Mouse (Mus musculus) forelimb bud, embryonic 11.5 days (tissue): ENCODE results near the gene Sval1.

Experiments
- DNase-seq: peaks from one replicate; pipeline ENCODE4 v3.0.0-alpha.2; 2012; ENCODE audit warnings: low read depth, low spot score

Sval1 gene

GRCm38 (mm10) chr6:41951330-41951729, at the start of gene Sval1:
TSS of gene Sval1 (plus strand) at chr6:41951630.
- DNase-seq: no peak

DNA sequence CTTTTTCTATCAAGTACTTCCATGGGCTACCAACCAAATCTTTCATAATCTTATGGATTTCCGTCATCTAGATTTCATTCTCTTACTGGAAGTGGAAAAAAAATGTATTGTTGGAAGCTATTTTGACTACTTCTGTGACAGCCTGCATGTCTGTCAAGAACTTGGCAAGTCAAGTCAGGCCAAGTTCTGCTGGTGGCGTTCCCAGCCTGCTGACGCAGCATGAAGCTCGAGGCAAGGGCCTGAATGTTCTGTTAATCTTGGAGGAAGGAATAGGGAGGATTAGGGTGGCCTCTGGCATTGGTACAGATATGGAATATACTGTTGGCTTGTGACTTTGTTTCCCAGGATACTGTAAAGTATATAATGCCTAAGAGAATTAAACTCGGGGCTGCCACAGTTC, 39.8 kb upstream of the Sval1 start:
- no peak for DNase-seq

DNA sequence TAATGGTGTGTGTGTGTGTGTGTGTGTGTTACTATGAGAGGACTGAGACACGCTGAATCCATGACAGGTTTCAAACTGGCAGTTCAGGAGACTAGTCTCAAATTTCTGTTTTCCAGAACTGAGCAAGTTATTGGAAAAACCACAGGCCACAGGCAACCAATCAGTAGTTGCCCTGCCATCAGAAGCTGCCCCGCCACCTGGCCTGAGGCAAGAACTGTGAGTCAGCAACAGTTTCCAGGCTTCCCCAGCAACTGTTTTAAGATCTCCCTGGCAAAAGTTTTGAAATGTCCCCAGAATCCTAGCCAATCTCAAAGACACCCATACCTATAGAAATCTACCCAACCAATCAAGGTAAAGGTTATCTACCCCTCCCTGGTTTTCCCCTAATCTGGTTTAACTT, 36.5 kb upstream of the Sval1 start:
- peak; percentile 0 for DNase-seq

DNA sequence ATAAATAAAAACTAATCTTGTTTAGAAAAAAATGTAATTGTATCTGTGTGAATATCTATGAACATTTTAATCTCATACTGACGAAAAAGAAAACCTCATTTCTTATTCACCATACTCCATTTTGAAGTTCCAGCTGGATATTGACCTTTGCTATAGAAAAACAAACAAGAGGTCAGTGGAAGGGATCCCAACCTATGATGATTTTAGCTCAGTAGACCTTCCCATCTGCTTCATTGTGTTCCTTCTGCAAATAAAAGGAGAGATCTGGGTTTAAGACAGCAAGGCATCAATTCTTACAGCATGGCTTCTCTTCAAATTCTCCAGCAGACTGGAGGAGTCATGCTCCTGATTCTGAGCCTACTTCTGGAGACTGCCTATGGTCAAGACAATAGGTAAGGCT, 16.4 kb downstream of the Sval1 start, which contains the start of gene Sval3:
Sval3 (plus strand) TSS at position 301 of the 400 bp plus-strand sequence.
- no peak for DNase-seq
